Mouse (Mus musculus) CH12.LX (cell line): ENCODE data around the gene Insm1. TPM values are rescaled to one million over a fixed set of nuclear protein-coding genes. Genes with fewer than 3 reads are reported as not detected.

Source experiments
- DNase-seq: peaks from one replicate; pipeline ENCODE4 v3.0.0-alpha.2; 2013; ENCODE audit errors: extremely low read depth
- H3K27ac ChIP-seq: 2 replicates; pipeline ENCODE4 v1.5.1; 2012; ENCODE audit warnings: low read depth, mild to moderate bottlenecking, control low read depth, moderate library complexity; ENCODE audit not compliant: insufficient read depth
- H3K27me3 ChIP-seq: replicated peaks from 2 replicates; pipeline ENCODE3; 2012; ENCODE audit warnings: inconsistent platforms
- H3K36me3 ChIP-seq, 2 experiments: replicated peaks in 1 of 2; 2 replicates each; pipeline versions ENCODE3 to v1.6.1; 2012; ENCODE audit warnings: inconsistent platforms in 1 of 2, low read length in 1 of 2, mild to moderate bottlenecking in 1 of 2, mixed read lengths in 1 of 2, moderate library complexity in 1 of 2; ENCODE audit not compliant: control insufficient read depth in 1 of 2, insufficient read depth in 1 of 2
- H3K4me1 ChIP-seq, 2 experiments: 2 replicates each; pipeline ENCODE4 v1.6.1; 2012; ENCODE audit warnings: inconsistent platforms in 1 of 2, moderate library complexity in 1 of 2; ENCODE audit not compliant: insufficient read depth in 2 of 2, control insufficient read depth in 1 of 2
- H3K4me2 ChIP-seq: 2 replicates; pipeline ENCODE4 v1.6.1; 2012; ENCODE audit warnings: low read depth, mild to moderate bottlenecking, control low read depth; ENCODE audit not compliant: poor library complexity, insufficient read depth, severe bottlenecking
- H3K4me3 ChIP-seq, 3 experiments: fragments of 150-350 bp in 1 of 3; sonication (generic) in 1 of 3; replicated peaks in 1 of 3; 2 replicates each; pipeline versions ENCODE3 to v1.5.1; 2011 to 2012; ENCODE audit warnings: low read depth in 2 of 3, low read length in 2 of 3, mild to moderate bottlenecking in 2 of 3, moderate library complexity in 2 of 3, control low read depth in 1 of 3, improper control_type of control experiment in 1 of 3, inconsistent platforms in 1 of 3, mixed read lengths in 1 of 3; ENCODE audit not compliant: poor library complexity in 1 of 3
- H3K79me2 ChIP-seq: replicated peaks from 2 replicates; pipeline ENCODE4 v1.6.1; 2012; ENCODE audit warnings: mild to moderate bottlenecking, moderate library complexity; ENCODE audit not compliant: control insufficient read depth, poor library complexity, insufficient read depth, severe bottlenecking; ENCODE audit errors: extremely low read depth
- H3K9ac ChIP-seq: 2 replicates; pipeline ENCODE4 v1.6.1; 2012; ENCODE audit warnings: low read depth, mild to moderate bottlenecking, control low read depth, moderate library complexity; ENCODE audit not compliant: insufficient read depth
- H3K9me3 ChIP-seq: replicated peaks from 2 replicates; pipeline ENCODE3; 2012; ENCODE audit warnings: low read length, inconsistent platforms, mixed read lengths
- BHLHE40 ChIP-seq: IDR thresholded peaks from 2 replicates; pipeline ENCODE4 v1.6.1; 2011; ENCODE audit warnings: mild to moderate bottlenecking, low read depth, low read length, improper control_type of control experiment
- CHD1 ChIP-seq: IDR thresholded peaks from 2 replicates; pipeline ENCODE4 v1.6.1; 2012; ENCODE audit warnings: low read depth, low read length, improper control_type of control experiment, inconsistent platforms
- CHD2 ChIP-seq: IDR thresholded peaks from 2 replicates; pipeline ENCODE4 v1.6.1; 2011; ENCODE audit warnings: low read length, improper control_type of control experiment
- CTCF ChIP-seq, 2 experiments: IDR thresholded peaks in 1 of 2; conservative IDR thresholded peaks in 1 of 2; 2 replicates each; pipeline ENCODE4 v1.5.1; 2011 to 2012; ENCODE audit warnings: low read depth in 2 of 2, low read length in 2 of 2, improper control_type of control experiment in 1 of 2, inconsistent platforms in 1 of 2, mild to moderate bottlenecking in 1 of 2, moderate library complexity in 1 of 2
- ELF1 ChIP-seq: IDR thresholded peaks from 2 replicates; pipeline ENCODE4 v1.6.1; 2014; ENCODE audit warnings: low read depth, mild to moderate bottlenecking, inconsistent platforms, low read length, improper control_type of control experiment
- EP300 ChIP-seq: IDR thresholded peaks from 2 replicates; pipeline ENCODE4 v1.6.1; 2011; ENCODE audit warnings: low read length, improper control_type of control experiment
- GABPA ChIP-seq: IDR thresholded peaks from 2 replicates; pipeline ENCODE4 v1.6.1; 2012; ENCODE audit warnings: low read depth, low read length, improper control_type of control experiment, inconsistent platforms; ENCODE audit not compliant: insufficient replicate concordance
- HCFC1 ChIP-seq: IDR thresholded peaks from 2 replicates; pipeline ENCODE4 v1.6.1; 2012; ENCODE audit warnings: low read depth, mild to moderate bottlenecking, inconsistent platforms, low read length, improper control_type of control experiment
- MAFK ChIP-seq: IDR thresholded peaks from 2 replicates; pipeline ENCODE4 v1.6.1; 2011; ENCODE audit warnings: low read length, improper control_type of control experiment; ENCODE audit not compliant: insufficient replicate concordance
- MAX ChIP-seq: IDR thresholded peaks from 2 replicates; pipeline ENCODE4 v1.6.1; 2011; ENCODE audit warnings: low read length, improper control_type of control experiment
- MEF2A ChIP-seq: IDR thresholded peaks from 2 replicates; pipeline ENCODE4 v1.6.1; 2014; ENCODE audit warnings: low read depth, mild to moderate bottlenecking, inconsistent platforms, low read length, improper control_type of control experiment, borderline replicate concordance
- MXI1 ChIP-seq: IDR thresholded peaks from 2 replicates; pipeline ENCODE4 v1.6.1; 2011; ENCODE audit warnings: mild to moderate bottlenecking, low read depth, low read length, improper control_type of control experiment
- MYC ChIP-seq: IDR thresholded peaks from 2 replicates; pipeline ENCODE4 v1.6.1; 2011; ENCODE audit warnings: low read depth, mild to moderate bottlenecking, improper control_type of control experiment, low read length
- PAX5 ChIP-seq: IDR thresholded peaks from 2 replicates; pipeline ENCODE4 v1.6.1; 2012; ENCODE audit warnings: low read length, inconsistent platforms, mixed read lengths
- POLR2AphosphoS2 ChIP-seq: IDR thresholded peaks from 2 replicates; pipeline ENCODE4 v1.6.1; 2011; ENCODE audit warnings: low read depth, low read length, improper control_type of control experiment
- RAD21 ChIP-seq: IDR thresholded peaks from 2 replicates; pipeline ENCODE4 v1.6.1; 2011; ENCODE audit warnings: low read depth, mild to moderate bottlenecking, low read length, improper control_type of control experiment, moderate library complexity
- SMC3 ChIP-seq: IDR thresholded peaks from 2 replicates; pipeline ENCODE4 v1.6.1; 2011; ENCODE audit warnings: low read depth, low read length, improper control_type of control experiment
- TBP ChIP-seq: conservative IDR thresholded peaks from 2 replicates; pipeline ENCODE4 v1.6.1; 2011; ENCODE audit warnings: low read depth, low read length, improper control_type of control experiment
- TCF12 ChIP-seq: IDR thresholded peaks from 2 replicates; pipeline ENCODE4 v1.6.1; 2014; ENCODE audit warnings: low read depth, mild to moderate bottlenecking, inconsistent platforms, low read length, improper control_type of control experiment
- USF2 ChIP-seq: conservative IDR thresholded peaks from 2 replicates; pipeline ENCODE4 v1.6.1; 2011; ENCODE audit warnings: low read depth, low read length, improper control_type of control experiment
- ZKSCAN1 ChIP-seq: IDR thresholded peaks from 2 replicates; pipeline ENCODE4 v1.6.1; 2012; ENCODE audit warnings: low read depth, inconsistent platforms, low read length, improper control_type of control experiment, borderline replicate concordance
- ZMIZ1 ChIP-seq: IDR thresholded peaks from 2 replicates; pipeline ENCODE4 v1.6.1; 2012; ENCODE audit warnings: low read depth, mild to moderate bottlenecking, inconsistent platforms, low read length, improper control_type of control experiment
- ZNF384 ChIP-seq: IDR thresholded peaks from 2 replicates; pipeline ENCODE4 v1.6.1; 2012; ENCODE audit warnings: low read depth, low read length, improper control_type of control experiment, inconsistent platforms
- dilution Hi-C: fragments of 300-500 bp; cut with MboI; formaldehyde crosslinking; loops from 2 replicates; pipeline ENCODE4 v1.14.3; 2020; ENCODE audit warnings: low sequenced_read_pairs; ENCODE audit not compliant: extremely low pct_unique_long_range_greater_than_20kb, extremely low pct_ligation_motif_present
- in situ Hi-C: fragments of 300-500 bp; cut with MboI; formaldehyde crosslinking; loops from 3 replicates; pipeline ENCODE4 v1.14.3; 2019; ENCODE audit warnings: low sequenced_read_pairs, low pct_ligation_motif_present, low pct_unique_long_range_greater_than_20kb, mixed read lengths
- polyA plus RNA-seq: library from polyadenylated mRNA; unstranded; fragments of >175 nt; gene quantifications from 2 replicates; pipeline ENCODE4 v1.2.1, GENCODE M21; 2012; ENCODE audit warnings: low read depth; ENCODE audit not compliant: insufficient read length
- total RNA-seq, 2 experiments: library from RNA; depleted of rRNA; stranded (reverse); fragments of 300-350 nt in 1 of 2; fragments of >200 nt in 1 of 2; gene quantifications; 2 replicates each; pipeline ENCODE4 v1.2.3; 2012 to 2014

The Insm1 gene
- total and polyA plus RNA-seq, 3 experiments, result not detected

GRCm38 (mm10) chr2:146257609-146258008, 35.9 kb downstream of the Insm1 start:
- dilution Hi-C loops, result no loop called here

GRCm38 (mm10) chr2:146258736-146259469, 37.2 kb downstream of the Insm1 start:
- H3K27ac ChIP-seq, result no peak overlapping the region
- H3K79me2 ChIP-seq, result no peaks in the 10 kb centered on the region
- no peaks in the 10 kb centered on the region for H3K27me3 ChIP-seq
- in situ Hi-C loops, result no loop called here
- no peak for DNase-seq
- H3K36me3 ChIP-seq, result peaks cover 0 to 19% of the 10 kb centered on the region in 2 experiments
- H3K4me1 ChIP-seq, result peaks cover 20 to 90% of the 10 kb centered on the region in 2 experiments
- H3K9ac ChIP-seq, result no peak overlapping the region
- no peaks in the 10 kb centered on the region for H3K9me3 ChIP-seq
- TF ChIP-seq ZKSCAN1, result no peak
- TF ChIP-seq MAFK, result no peak
- TF ChIP-seq EP300, result no peak
- no peak for TF ChIP-seq MYC
- TF ChIP-seq MXI1, result no peak
- no peak for TF ChIP-seq ZMIZ1
- no peak for TF ChIP-seq HCFC1
- TF ChIP-seq ZNF384, result no peak
- no peak for TF ChIP-seq TBP
- TF ChIP-seq TCF12, result no peak
- TF ChIP-seq CHD1, result no peak
- no peak for TF ChIP-seq PAX5
- TF ChIP-seq CTCF (conservative IDR thresholded peaks at IDR 0.05 in 1 of 2, IDR thresholded peaks at IDR 0.05 in 1 of 2; ENCODE audit: low read depth in 2 of 2, low read length in 2 of 2), result no peak
- TF ChIP-seq ELF1, result no peak
- TF ChIP-seq MAX, result no peak
- no peak for TF ChIP-seq POLR2AphosphoS2
- TF ChIP-seq MEF2A, result no peak
- no peak for TF ChIP-seq USF2
- TF ChIP-seq, all 38 proteins: peak for 0
- H3K4me3 ChIP-seq, result no peak overlapping the region
- dilution Hi-C loops, result no loop called here
- H3K4me2 ChIP-seq, result no peak overlapping the region

More at GRCm38 (mm10) chr2:146257609-146258008, 35.9 kb downstream of the Insm1 start:
- in situ Hi-C loops, result no loop called here
- Histone ChIP-seq H3K4me1 (peaks cover 26 to 90% of the 10 kb centered on the region in 2 experiments), H3K9ac (no peak overlapping the region), H3K27me3 (no peaks in the 10 kb centered on the region), H3K4me3 (no peak overlapping the region), H3K36me3 (peaks cover 0 to 25% of the 10 kb centered on the region in 2 experiments), H3K79me2 (no peaks in the 10 kb centered on the region), H3K4me2 (no peak overlapping the region), H3K9me3 (no peaks in the 10 kb centered on the region), H3K27ac (no peak overlapping the region)
- DNase-seq, result no peak
- no peak for TF ChIP-seq TBP
- 0 out of 2 replicates have a peak, but pooled peaks have one; percentile 16 for TF ChIP-seq SMC3
- TF ChIP-seq GABPA, result no peak
- peak; percentile 17 for TF ChIP-seq RAD21
- TF ChIP-seq BHLHE40, result no peak
- no peak for TF ChIP-seq TCF12
- TF ChIP-seq CTCF (conservative IDR thresholded peaks at IDR 0.05 in 1 of 2, IDR thresholded peaks at IDR 0.05 in 1 of 2; ENCODE audit: low read depth in 2 of 2, low read length in 2 of 2), result peak in 1 of 2 experiments; percentile 29; a peak in 2 of 4 replicates
- no peak for TF ChIP-seq MAFK
- TF ChIP-seq CHD2, result no peak
